Mouse (Mus musculus): ENCODE measurements around the gene Tenm2.

The Tenm2 gene

GRCm38 (mm10) chr11:36264776-36265466 lies 970.8 kb downstream of the Tenm2 start:
- CTCF ChIA-PET = interaction anchor here in 1 of 4 experiments (0.5 kb wide), 1 partner anchor 31 kb away, joined by 4 read pairs; no protein-coding TSS in a partner anchor
- POLR2A ChIA-PET = interaction anchor here in 1 of 4 experiments (0.5 kb wide), 1 partner anchor 30 kb away, joined by 3 read pairs; no protein-coding TSS in a partner anchor

DNA sequence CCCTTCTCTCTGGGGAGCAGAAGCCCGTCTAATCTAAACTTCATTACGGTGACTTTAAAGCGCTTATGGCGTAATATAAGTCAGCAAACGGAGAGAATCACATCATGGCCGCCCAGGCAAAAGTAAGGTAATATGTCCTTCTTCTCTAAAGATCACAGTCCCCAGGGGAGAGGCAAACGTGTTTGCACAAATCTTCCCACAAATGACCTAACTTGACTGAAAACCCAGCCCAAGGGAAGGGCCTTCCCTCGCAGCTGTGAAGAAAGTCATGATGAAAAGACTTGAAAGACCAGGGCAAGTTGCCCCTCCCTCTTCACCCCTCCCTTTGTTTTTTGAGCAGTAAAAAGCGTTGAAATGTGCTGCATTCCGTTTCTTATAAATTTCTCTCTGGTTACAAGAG lies 971.9 kb downstream of the Tenm2 start:
- ChIA-PET POLR2A (no interaction called here), CTCF (no interaction called here)

DNA sequence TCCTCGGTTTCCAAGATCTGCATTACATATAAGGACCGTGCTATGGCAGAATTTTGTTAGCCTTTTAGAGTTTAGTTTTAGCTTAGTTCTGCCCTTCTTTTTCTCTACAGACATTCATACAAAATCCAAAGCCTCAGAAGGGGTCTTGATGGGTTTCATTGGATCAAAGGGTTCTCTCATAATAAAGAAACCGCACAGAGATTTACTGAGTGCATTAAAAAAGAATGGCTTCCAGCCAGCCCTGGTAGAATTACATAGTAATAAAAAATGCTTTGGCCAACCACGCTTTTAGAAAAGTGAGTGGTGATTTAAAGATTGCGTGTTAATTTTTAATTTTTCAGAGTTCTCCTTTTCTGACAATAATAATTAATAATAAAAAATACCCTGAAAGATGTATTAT lies 978.6 kb downstream of the Tenm2 start:
- ChIA-PET POLR2A (no interaction called here), CTCF (no interaction called here)

DNA sequence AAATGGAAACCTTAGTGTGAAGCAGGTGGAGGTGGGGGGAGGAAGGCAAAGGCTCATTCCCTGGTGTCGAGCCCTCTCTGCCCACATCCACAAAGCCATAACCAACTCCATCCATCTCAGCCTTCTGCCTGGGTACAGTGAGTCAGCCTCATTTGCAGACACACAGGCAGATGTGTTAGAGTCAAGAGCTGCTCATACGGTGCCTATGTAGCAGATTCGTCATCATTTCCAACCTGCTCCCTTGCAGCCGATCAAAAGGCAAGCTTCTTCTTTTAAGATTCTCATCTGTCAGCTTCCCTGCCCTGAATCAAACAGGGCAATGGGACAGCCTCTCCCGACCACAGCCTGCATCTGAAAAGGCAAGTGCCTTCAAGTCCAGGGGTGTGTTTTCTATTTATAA lies 979.0 kb downstream of the Tenm2 start:
- ChIA-PET POLR2A (no interaction called here), CTCF (no interaction called here)

DNA sequence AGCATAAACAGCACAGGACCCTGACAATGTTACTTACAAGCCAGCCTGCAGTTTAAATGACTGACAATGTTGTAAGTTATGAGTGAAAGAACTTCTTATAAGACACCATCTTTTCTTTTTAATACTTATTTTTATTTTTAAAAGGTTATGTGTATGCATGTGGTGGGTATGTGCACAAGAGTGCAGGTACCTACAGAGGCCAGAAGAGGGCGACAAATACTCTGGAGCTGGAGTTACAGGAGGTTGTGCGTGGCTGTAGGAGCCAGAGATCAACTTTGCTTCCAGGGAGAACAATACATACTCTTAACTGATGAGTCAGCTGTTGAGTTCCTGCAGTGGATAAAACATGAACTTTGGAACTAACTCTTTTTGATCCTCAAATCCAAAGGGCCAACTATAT lies 981.7 kb downstream of the Tenm2 start:
- CTCF ChIA-PET = interaction anchor here in 1 of 4 experiments (0.7 kb wide), 1 partner anchor 14 kb away, joined by 5 read pairs; no protein-coding TSS in a partner anchor
- POLR2A ChIA-PET = no interaction called here

GRCm38 (mm10) chr11:36250111-36250510 lies 985.7 kb downstream of the Tenm2 start:
- POLR2A ChIA-PET = interaction anchor here in 1 of 4 experiments (1.3 kb wide), 1 partner anchor 18 kb away, joined by 3 read pairs; no protein-coding TSS in a partner anchor
- CTCF ChIA-PET = no interaction called here

GRCm38 (mm10) chr11:36246152-36246551 lies 989.6 kb downstream of the Tenm2 start:
- POLR2A ChIA-PET = interaction anchor here in 1 of 4 experiments (0.6 kb wide), 1 partner anchor 474 kb away, joined by 3 read pairs; no protein-coding TSS in a partner anchor
- CTCF ChIA-PET = no interaction called here

DNA sequence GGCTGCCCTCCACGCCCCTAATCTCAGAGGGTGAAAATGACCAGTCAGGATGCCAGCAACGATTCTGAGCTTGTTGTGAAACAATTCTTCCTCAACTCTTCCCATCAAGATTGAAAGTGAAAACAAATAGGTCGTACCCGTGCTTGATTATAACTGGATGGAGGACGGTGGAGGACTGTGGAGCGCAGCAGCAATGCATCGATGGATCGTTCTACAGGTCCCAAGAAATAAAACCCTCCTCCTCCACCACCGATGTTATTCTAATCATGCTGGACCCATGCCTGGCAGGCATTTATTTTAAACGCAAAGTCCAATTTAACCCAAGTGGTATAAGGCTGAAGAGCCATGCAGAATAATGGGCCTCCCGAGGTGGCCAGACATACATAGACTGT lies 991.3 kb downstream of the Tenm2 start:
- ChIA-PET POLR2A (interaction anchor here in 1 of 4 experiments (0.7 kb wide), 1 partner anchor 559 kb away, joined by 3 read pairs; no protein-coding TSS in a partner anchor), CTCF (interaction anchor here in 2 of 4 experiments (0.6 to 1.3 kb wide), 2 partner anchors 199 to 619 kb away, joined by 3 read pairs; no protein-coding TSS in a partner anchor)

- ChIA-PET CTCF (interaction anchor here in 1 of 4 experiments (1.3 kb wide), 1 partner anchor 198 kb away, joined by 3 read pairs; no protein-coding TSS in a partner anchor), POLR2A (no interaction called here)
Measured at GRCm38 (mm10) chr11:36243747-36244490, 991.8 kb downstream of the Tenm2 start.

DNA sequence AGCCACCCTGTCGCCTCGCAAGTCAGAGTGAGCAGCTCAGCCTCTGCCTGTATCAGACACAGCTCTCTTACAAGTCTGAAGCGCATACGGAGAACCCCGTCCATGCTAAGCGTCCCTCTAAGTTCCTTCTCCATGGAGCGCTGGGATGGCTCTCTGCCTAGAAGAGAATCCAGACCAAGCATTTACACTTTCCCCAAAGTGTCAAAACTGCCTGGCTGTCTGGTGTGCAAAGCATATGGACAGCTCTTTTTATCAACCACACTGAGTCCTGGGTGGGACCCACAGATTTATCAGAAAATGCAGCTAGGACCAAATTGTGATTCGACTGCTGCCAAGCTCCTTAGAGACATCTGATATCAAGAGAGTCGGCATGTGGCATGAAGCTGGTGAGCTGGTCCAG lies 996.9 kb downstream of the Tenm2 start:
- POLR2A ChIA-PET = no interaction called here
- CTCF ChIA-PET = interaction anchor here in 1 of 4 experiments (1.0 kb wide), 1 partner anchor 287 kb away, joined by 3 read pairs; no protein-coding TSS in a partner anchor

DNA sequence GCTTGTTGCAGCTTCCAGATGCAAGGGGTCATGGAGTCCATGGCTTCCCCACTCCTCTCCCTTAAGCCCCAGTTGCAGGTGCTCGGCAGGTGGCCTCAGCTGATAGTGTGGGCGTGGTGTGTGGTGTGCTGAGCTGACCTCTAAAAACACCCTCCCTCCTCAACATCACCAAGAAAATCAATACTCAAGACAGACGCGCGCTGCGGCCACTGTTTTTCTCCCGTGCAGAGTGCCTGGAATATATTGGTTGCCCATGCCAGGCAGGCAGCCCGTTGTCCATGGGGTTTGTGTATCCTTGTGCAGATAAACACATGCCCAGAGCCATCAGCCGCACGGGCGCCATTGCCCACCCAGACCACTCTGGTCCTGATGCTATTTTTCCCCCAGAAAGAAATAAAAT lies 1007.1 kb downstream of the Tenm2 start:
- ChIA-PET POLR2A (no interaction called here), CTCF (interaction anchor here in 2 of 4 experiments (0.6 to 1.5 kb wide), 3 partner anchors 183 to 1393 kb away, joined by 3 to 4 read pairs (median 3); no protein-coding TSS in a partner anchor)

DNA sequence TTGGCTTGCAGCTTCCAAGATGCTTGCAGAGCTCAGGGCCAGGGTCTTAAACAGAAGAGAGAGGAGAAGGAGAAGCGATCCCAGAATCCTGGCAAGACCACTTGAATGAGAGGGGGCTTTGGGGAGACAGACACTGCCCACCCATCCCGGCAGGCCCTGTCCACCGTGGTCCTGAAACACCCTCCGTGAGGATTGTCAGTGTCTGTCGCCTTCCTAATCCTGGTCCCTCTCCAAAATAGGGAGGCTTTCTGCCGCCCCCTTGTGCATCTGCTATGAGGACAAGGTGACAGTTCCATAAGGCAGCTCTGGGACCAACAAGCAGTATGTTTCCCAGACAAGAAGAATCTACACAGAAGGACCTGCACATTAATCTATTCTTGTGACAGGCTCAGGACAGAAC lies 1007.6 kb downstream of the Tenm2 start:
- POLR2A ChIA-PET = no interaction called here
- CTCF ChIA-PET = interaction anchor here in 1 of 4 experiments (1.5 kb wide), 1 partner anchor 182 kb away, joined by 3 read pairs; no protein-coding TSS in a partner anchor

- CTCF ChIA-PET = no interaction called here
- POLR2A ChIA-PET = no interaction called here
Measured at GRCm38 (mm10) chr11:36226061-36226460, 1009.7 kb downstream of the Tenm2 start.

DNA sequence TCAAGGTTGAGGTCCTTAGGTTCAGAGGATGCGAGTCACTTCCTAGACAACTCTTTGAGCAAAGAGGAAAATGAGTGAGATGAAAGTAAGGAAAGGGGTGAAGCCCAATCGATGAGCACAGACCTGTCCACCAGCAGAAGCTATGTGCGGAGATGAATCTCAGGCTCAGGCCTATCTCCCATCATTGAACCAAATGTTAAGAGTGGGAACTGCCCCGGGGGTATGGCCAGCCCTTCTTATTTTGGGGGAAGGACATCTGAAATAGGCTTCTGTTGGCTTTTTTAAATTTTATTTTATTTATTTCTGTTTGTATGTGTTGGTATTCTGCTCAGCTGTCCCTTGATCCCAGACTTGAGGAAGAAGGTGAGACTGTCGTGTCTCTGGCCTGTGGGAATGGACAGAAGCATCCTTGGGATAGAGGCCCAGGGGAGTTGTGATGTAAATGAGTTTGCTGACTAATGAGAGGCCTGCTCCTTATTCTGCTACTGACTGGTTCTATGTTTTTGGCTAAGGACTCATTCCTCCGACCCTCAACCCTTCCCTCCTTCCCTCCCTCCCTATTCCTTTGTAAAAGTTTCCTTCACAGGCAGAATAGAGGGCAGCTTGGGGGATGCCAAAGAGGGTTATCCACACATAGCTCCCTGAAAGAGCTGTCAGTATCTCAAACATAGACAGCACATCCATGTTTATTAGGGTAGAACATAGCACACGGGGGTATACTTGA lies 1011.9 kb downstream of the Tenm2 start:
- POLR2A ChIA-PET = no interaction called here
- CTCF ChIA-PET = interaction anchor here in 2 of 4 experiments (0.5 to 0.6 kb wide), 2 partner anchors 100 to 699 kb away, joined by 3 read pairs; no protein-coding TSS in a partner anchor

DNA sequence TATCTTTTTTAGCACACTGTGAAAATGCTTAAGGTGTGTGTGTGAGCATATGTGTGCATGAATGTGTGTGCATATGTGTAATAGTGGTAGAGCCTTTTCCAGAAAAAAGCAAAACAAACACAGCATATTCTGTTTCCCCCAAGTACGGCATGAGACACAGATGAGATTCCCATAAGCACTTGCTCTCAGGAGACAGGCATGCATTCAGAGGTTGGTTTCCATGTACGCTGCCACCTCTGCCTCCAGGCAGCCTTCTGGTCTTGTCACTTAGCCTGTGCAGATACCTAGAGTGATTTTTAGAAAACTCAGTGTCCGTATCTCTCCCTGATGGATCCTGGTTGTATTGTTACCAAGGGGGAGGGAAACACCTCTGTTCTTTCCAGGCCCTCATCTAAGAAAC lies 1013.7 kb downstream of the Tenm2 start:
- POLR2A ChIA-PET = no interaction called here
- CTCF ChIA-PET = interaction anchor here in 3 of 4 experiments (0.6 to 2.2 kb wide), 7 partner anchors 150 to 322 kb away, joined by 3 to 24 read pairs (median 6); no protein-coding TSS in a partner anchor

DNA sequence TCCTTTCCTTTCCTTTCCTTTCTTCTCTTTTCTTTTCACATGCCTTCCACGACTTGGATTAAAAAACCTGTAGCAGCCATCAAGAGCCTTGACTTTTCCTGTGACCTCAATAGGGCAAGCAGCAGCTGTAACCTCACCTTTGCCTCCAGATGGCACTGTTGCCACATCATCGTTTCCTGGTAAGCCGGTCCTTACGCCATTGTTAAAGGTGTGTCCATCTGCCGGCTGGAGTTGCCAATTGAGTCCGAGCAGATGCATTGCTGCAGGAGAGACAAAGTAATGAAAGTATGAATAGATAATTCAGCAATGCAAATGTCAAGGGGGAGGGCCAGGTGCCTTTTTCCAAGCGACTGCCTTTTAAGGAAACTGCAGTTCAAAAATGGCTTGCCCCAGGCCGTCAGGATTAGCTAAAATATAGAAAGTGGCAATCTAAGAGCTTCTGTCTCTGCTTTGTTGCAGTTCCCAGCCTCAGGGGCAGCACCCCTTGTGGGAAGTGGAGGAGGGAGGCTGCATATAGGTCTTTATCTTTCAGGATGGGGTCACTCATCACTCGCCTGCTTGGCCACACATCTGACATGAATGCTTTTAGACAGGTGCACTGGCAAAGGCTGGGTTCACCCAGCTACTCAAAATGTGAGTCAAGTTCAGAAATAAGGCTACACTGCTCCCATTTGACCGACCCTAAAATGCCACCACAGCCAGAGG lies 1014.3 kb downstream of the Tenm2 start:
- POLR2A ChIA-PET = interaction anchor here in 1 of 4 experiments (0.8 kb wide), 1 partner anchor 1955 kb away, joined by 8 read pairs; no protein-coding TSS in a partner anchor
- CTCF ChIA-PET = interaction anchor here (0.5 to 2.2 kb wide), 20 partner anchors 31 to 995 kb away, joined by 3 to 24 read pairs (median 3); no protein-coding TSS in a partner anchor

DNA sequence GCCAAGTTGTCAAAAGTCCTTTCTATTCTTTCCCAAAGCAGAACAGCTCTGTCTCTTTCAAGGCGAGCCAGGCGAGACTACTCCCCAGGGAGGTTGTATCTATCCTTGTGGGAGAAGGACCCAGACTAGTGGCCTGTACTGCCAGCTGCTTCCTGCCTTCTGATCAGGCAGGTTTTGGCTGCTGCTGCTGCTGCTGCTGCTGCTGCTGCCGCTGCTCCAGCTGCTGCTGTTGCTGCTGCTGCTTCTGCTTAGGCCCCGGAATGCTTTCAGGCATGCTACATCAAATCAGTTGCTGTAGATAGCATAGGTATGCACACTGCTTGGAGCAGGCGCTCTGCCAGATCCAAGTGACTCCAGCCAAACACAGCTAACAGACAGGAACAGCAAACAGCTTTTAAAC lies 1015.1 kb downstream of the Tenm2 start:
- POLR2A ChIA-PET = no interaction called here
- CTCF ChIA-PET = interaction anchor here (0.5 to 2.2 kb wide), 14 partner anchors 130 to 638 kb away, joined by 3 to 24 read pairs (median 4); no protein-coding TSS in a partner anchor

DNA sequence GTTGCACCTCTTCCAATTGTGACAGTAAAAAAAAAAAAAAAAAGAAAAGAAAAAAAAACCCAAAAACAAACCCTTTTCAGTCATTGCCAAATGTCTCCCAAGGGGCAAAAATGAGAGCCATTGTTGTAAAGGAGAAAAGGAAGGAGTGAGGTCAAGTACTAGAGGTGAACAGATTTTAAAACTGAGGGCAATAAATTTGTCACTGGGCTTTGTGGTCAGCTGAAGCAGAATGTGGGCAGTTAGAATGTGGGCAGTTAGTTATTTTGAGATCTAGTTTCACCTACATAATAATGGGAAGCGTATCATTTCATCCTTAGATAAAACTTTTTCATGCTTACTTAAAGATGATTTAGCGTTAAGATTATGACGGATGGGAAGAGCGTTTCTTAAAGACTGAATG lies 1016.2 kb downstream of the Tenm2 start:
- ChIA-PET POLR2A (no interaction called here), CTCF (interaction anchor here in 1 of 4 experiments (2.2 kb wide), 1 partner anchor 174 kb away, joined by 8 read pairs; no protein-coding TSS in a partner anchor)

DNA sequence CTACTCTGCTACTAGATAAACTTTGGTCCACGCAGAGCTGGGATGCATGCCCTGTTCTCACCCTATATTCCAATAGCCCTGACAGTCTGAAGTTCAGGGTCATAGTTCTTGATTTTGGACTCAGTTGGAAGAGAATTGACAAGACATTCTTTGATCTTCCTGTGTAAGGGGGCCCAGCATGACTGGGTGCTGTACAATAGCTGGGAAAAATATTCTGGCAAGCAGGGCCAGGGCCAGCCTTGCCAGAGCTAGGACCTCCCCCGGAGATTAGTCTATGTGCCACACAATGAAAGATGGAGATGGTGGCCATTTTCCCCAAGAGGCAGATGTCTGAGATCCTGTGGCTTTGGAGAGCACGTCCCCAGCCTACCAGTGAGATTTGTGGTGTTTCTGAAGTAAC lies 1021.2 kb downstream of the Tenm2 start:
- POLR2A ChIA-PET = no interaction called here
- CTCF ChIA-PET = no interaction called here

Measured in embryonic stem cell, embryonic (primary cell).